Mouse (Mus musculus) gastrocnemius, postnatal 4 days (tissue): Measurements from ENCODE around the gene Hist1h2bk. TPM values are rescaled to one million over a fixed set of nuclear protein-coding genes. Genes with fewer than 3 reads are reported as not detected.
"Not testable (repeated sequence)": the region's sequence is repeated elsewhere in the genome, so short reads cannot be mapped to it uniquely, and the experiment has no call there.

ENCODE experiments used
- DNase-seq, 2 experiments: peaks; one replicate each; pipeline ENCODE4 v3.0.0; 2021 to 2022; ENCODE audit warnings: low spot score in 2 of 2, mixed read lengths in 2 of 2
- total RNA-seq, 2 experiments: library from RNA; stranded (reverse); gene quantifications; 2 replicates each; pipeline ENCODE4 v1.2.3; 2021

Gene Hist1h2bk
- total RNA-seq, 2 experiments from 2014 or later: 393 to 555 TPM

- no peak for DNase-seq
These were observed 4.3 kb downstream of the Hist1h2bk start for GRCm38 (mm10) chr13:22039951-22040463.

GRCm38 (mm10) chr13:22040464-22041141 lies 4.9 kb downstream of the Hist1h2bk start:
- DNase-seq: no peak

- DNase-seq: peak; percentile 78 to 93
These were observed 5.5 kb downstream of the Hist1h2bk start, which contains the start of gene Hist1h4i for GRCm38 (mm10) chr13:22041142-22041536. Gene Hist1h4i, minus strand, starts transcription at chr13:22041362.

- no peak for DNase-seq
These were observed 6.2 kb downstream of the Hist1h2bk start for GRCm38 (mm10) chr13:22041651-22042567.

- DNase-seq: peak; percentile 39 to 76
These were observed 7.2 kb downstream of the Hist1h2bk start, which contains the start of the genes Hist1h2ag and Hist1h2bj for GRCm38 (mm10) chr13:22042568-22043502. Gene Hist1h2ag, minus strand, starts transcription at chr13:22042944. Gene Hist1h2bj, plus strand, starts transcription at chr13:22043214.

- no peak for DNase-seq
These were observed 8.1 kb downstream of the Hist1h2bk start for GRCm38 (mm10) chr13:22043503-22044431.

GRCm38 (mm10) chr13:22044432-22045155 lies 8.9 kb downstream of the Hist1h2bk start:
- DNase-seq: no peak

GRCm38 (mm10) chr13:22045311-22045710 lies 9.6 kb downstream of the Hist1h2bk start:
- no peak for DNase-seq

- no peak for DNase-seq
These were observed 13.4 kb downstream of the Hist1h2bk start for GRCm38 (mm10) chr13:22049041-22049440.

- no peak for DNase-seq
These were observed 14.2 kb downstream of the Hist1h2bk start for GRCm38 (mm10) chr13:22049737-22050440.

GRCm38 (mm10) chr13:22050591-22051522 lies 15.2 kb downstream of the Hist1h2bk start:
- DNase-seq: peak; percentile 56 to 86

GRCm38 (mm10) chr13:22051523-22051859 lies 15.8 kb downstream of the Hist1h2bk start:
- DNase-seq: no peak

- no peak for DNase-seq
These were observed 18.1 kb downstream of the Hist1h2bk start for GRCm38 (mm10) chr13:22053754-22054153.

- DNase-seq: no peak
These were observed 25.8 kb downstream of the Hist1h2bk start for GRCm38 (mm10) chr13:22061422-22061821.

- DNase-seq: no peak
These were observed 27.8 kb downstream of the Hist1h2bk start for GRCm38 (mm10) chr13:22063468-22063867.

- DNase-seq: not testable (repeated sequence)
These were observed 48.5 kb downstream of the Hist1h2bk start, which contains the start of gene Vmn1r188 for GRCm38 (mm10) chr13:22084140-22084539. Gene Vmn1r188, plus strand, starts transcription at chr13:22084440.
